Mouse (Mus musculus): ENCODE data around the gene 1700093K21Rik.

- TF ChIP-seq CTCF (IDR thresholded peaks at IDR 0.05; ENCODE audit: low read depth, low read length) (no peak), POLR2A (IDR thresholded peaks at IDR 0.05; ENCODE audit: borderline replicate concordance, low read depth, low read length) (no peak)
Observed at GRCm38 (mm10) chr11:23537446-23537845, 16.5 kb upstream of the 1700093K21Rik start.

All from bone marrow macrophage, adult 2 months (primary cell).